Mouse (Mus musculus) natural killer cell, adult 2 months (primary cell): ENCODE measurements around the gene St8sia2.
"Not testable (repeated sequence)": the region's sequence is repeated elsewhere in the genome, so short reads cannot be mapped to it uniquely, and the experiment has no call there.

ENCODE experiments used
- DNase-seq, 2 experiments: peaks; one replicate each; pipeline ENCODE4 v3.0.0; 2022; ENCODE audit warnings: low spot score in 2 of 2

St8sia2 gene

GRCm38 (mm10) chr7:73989366-73989765, 24.1 kb downstream of the St8sia2 start:
- no peak for DNase-seq

- not testable (repeated sequence) for DNase-seq
Observed at GRCm38 (mm10) chr7:73972157-73972556, 41.3 kb downstream of the St8sia2 start.

GRCm38 (mm10) chr7:73965164-73965563, 48.3 kb downstream of the St8sia2 start:
- no peak for DNase-seq

- DNase-seq, result no peak
Observed at GRCm38 (mm10) chr7:73962431-73962830, 51.1 kb downstream of the St8sia2 start.

GRCm38 (mm10) chr7:73954441-73954840, 59.0 kb downstream of the St8sia2 start:
- no peak for DNase-seq

GRCm38 (mm10) chr7:73953131-73953530, 60.4 kb downstream of the St8sia2 start:
- DNase-seq, result no peak

GRCm38 (mm10) chr7:73941640-73942039, 71.8 kb downstream of the St8sia2 start:
- no peak for DNase-seq

GRCm38 (mm10) chr7:73939236-73939635, 74.3 kb downstream of the St8sia2 start:
- DNase-seq, result no peak

- DNase-seq, result no peak
Observed at GRCm38 (mm10) chr7:73938046-73938810, 75.3 kb downstream of the St8sia2 start.

- DNase-seq, result no peak
Observed at GRCm38 (mm10) chr7:73936119-73936518, 77.4 kb downstream of the St8sia2 start.

GRCm38 (mm10) chr7:73935703-73936102, 77.8 kb downstream of the St8sia2 start:
- no peak for DNase-seq

GRCm38 (mm10) chr7:73933036-73933435, 80.5 kb downstream of the St8sia2 start:
- DNase-seq, result no peak

- no peak for DNase-seq
Observed at GRCm38 (mm10) chr7:73920921-73921485, 92.5 kb downstream of the St8sia2 start.

- no peak for DNase-seq
Observed at GRCm38 (mm10) chr7:73917633-73918311, 95.7 kb downstream of the St8sia2 start.

- DNase-seq, result no peak
Observed at GRCm38 (mm10) chr7:73911899-73912298, 101.6 kb downstream of the St8sia2 start.

- no peak for DNase-seq
Observed at GRCm38 (mm10) chr7:73910843-73911242, 102.6 kb downstream of the St8sia2 start.

GRCm38 (mm10) chr7:73909432-73910205, 103.9 kb downstream of the St8sia2 start:
- DNase-seq, result no peak

- DNase-seq, result no peak
Observed at GRCm38 (mm10) chr7:73894506-73894905, 119.0 kb downstream of the St8sia2 start.

GRCm38 (mm10) chr7:73891830-73892229, 121.7 kb downstream of the St8sia2 start:
- DNase-seq, result no peak

GRCm38 (mm10) chr7:73890891-73891610, 122.4 kb downstream of the St8sia2 start:
- no peak for DNase-seq

- DNase-seq, result no peak
Observed at GRCm38 (mm10) chr7:73890466-73890865, 123.0 kb downstream of the St8sia2 start.
